Mouse (Mus musculus): ENCODE results near the gene Gpcpd1. TPM values are rescaled to one million over a fixed set of nuclear protein-coding genes. Genes with fewer than 3 reads are reported as not detected.

Gene Gpcpd1
- polyA plus RNA-seq, 1 experiment from 2014 or later, result 68.4 TPM

DNA sequence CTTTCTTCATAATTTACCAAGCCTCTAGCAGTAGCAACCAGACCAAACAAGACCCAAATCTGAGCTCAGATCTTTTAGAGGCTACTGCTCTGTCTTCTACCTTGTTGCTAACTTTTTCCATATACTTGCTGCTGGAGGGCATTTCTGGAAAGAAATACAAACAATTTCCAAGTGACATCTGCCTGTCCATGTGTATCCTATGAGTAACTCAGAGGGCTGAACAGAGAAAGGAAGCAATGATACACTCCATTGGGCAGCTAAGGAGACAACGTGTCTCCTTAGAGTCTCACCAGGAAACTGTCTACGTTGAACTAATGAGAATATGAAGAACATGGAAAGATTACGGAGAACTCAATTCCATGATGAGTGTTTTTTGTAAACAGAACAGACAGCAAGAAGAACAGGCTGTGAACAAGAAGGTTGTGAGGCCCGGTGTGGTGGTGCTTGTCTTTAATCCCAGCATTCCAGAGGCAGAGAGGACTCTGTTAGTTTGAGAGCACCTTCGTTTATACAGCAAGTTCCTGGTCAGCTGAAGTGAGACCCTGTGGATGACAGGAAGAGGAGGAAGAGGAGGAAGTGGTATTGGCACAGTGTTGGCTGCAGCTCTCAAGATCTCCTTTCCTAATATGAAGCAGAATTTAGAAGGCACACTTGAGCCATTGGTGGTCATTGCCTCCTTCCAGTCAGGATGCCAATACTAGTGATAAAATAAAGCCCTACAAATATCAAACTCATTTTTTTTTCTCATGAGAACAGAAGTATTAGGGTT is 18.4 kb upstream of the Gpcpd1 start:
- Histone ChIP-seq H3K4me2 (ENCODE audit: low read length) (no peak overlapping the region), H3K27ac (ENCODE audit: low read depth, low read length) (no peak overlapping the region), H3K9ac (ENCODE audit: low read depth, low read length) (no peak overlapping the region), H3K9me3 (ENCODE audit: control insufficient read depth, low read length) (no peaks in the 10 kb centered on the region), H3K4me3 (ENCODE audit: low read length) (no peak overlapping the region), H3K4me1 (ENCODE audit: control insufficient read depth, insufficient read depth, low read depth, low read length) (peaks cover 9% of the 10 kb centered on the region), H3K27me3 (replicated peaks; ENCODE audit: control insufficient read depth, insufficient read depth, low read length) (no peaks in the 10 kb centered on the region), H3K36me3 (ENCODE audit: control insufficient read depth, insufficient read depth, low read length) (no peaks in the 10 kb centered on the region)
- 79% methylated on average over 5 of the region's 5 CpGs for WGBS
- no peak for ATAC-seq

- ATAC-seq, result no peak
- 92% methylated on average over 4 of the region's 4 CpGs for WGBS
- Histone ChIP-seq H3K9ac (ENCODE audit: low read depth, low read length) (no peak overlapping the region), H3K27me3 (replicated peaks; ENCODE audit: control insufficient read depth, insufficient read depth, low read length) (no peaks in the 10 kb centered on the region), H3K4me2 (ENCODE audit: low read length) (no peak overlapping the region), H3K4me1 (ENCODE audit: control insufficient read depth, insufficient read depth, low read depth, low read length) (peaks cover 9% of the 10 kb centered on the region), H3K27ac (ENCODE audit: low read depth, low read length) (no peak overlapping the region), H3K9me3 (ENCODE audit: control insufficient read depth, low read length) (no peaks in the 10 kb centered on the region), H3K36me3 (ENCODE audit: control insufficient read depth, insufficient read depth, low read length) (no peaks in the 10 kb centered on the region), H3K4me3 (ENCODE audit: low read length) (no peak overlapping the region)
Observed at GRCm38 (mm10) chr2:132604922-132605321, 17.4 kb upstream of the Gpcpd1 start.

- no peaks in the 10 kb centered on the region for H3K36me3 ChIP-seq (ENCODE audit: control insufficient read depth, insufficient read depth, low read length)
- 85% methylated on average over 2 of the region's 2 CpGs for WGBS
Observed at GRCm38 (mm10) chr2:132603706-132604105, 16.2 kb upstream of the Gpcpd1 start.

DNA sequence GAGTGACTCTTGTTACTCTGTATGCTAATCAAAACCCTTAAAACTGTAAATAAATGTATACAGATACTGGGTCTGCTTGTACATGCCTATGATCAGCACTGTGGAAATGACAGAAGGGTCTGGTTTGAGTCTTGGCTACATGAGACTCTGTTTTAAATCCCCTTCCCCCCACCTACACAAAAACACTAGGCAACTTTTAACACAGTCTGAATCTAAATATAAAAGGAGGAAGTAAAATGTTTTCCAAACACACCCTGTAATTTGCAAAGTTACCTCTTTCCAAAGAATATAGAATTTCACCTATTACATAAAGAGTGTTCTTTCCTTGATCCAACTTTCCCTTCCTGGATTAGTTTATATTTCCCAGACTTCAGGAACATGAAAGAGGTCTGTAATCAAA is 14.2 kb upstream of the Gpcpd1 start:
- ATAC-seq, result no peak
- H3K36me3 ChIP-seq (ENCODE audit: control insufficient read depth, insufficient read depth, low read length), result no peaks in the 10 kb centered on the region
- no peak overlapping the region for H3K27ac ChIP-seq (ENCODE audit: low read depth, low read length)

More at GRCm38 (mm10) chr2:132603706-132604105, 16.2 kb upstream of the Gpcpd1 start:
- Histone ChIP-seq H3K9me3 (ENCODE audit: control insufficient read depth, low read length) (no peaks in the 10 kb centered on the region), H3K9ac (ENCODE audit: low read depth, low read length) (no peak overlapping the region), H3K4me2 (ENCODE audit: low read length) (no peak overlapping the region), H3K4me3 (ENCODE audit: low read length) (no peak overlapping the region), H3K27ac (ENCODE audit: low read depth, low read length) (no peak overlapping the region), H3K27me3 (replicated peaks; ENCODE audit: control insufficient read depth, insufficient read depth, low read length) (no peaks in the 10 kb centered on the region), H3K4me1 (ENCODE audit: control insufficient read depth, insufficient read depth, low read depth, low read length) (peaks cover 9% of the 10 kb centered on the region)
- ATAC-seq, result no peak

DNA sequence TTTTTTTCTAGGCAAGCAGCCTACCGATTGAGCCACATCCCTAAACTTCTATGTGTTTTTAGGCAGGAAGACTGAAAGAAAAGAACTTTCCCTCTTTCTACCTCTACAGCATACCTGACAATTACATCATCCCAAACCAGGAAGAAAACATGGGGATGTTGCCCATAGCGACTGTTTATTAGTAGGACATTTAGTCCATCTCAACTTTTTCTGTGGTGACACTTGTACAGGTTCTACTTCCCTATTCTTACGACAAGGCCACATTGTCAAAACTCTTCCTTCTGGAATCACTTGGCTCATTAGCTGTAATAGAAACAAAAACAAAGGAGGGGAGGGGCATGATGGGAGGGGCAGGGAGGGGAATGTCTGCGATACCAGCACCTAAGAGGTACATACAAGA is 12.6 kb upstream of the Gpcpd1 start:
- no peak overlapping the region for H3K4me3 ChIP-seq (ENCODE audit: low read length)
- H3K4me2 ChIP-seq (ENCODE audit: low read length), result no peak overlapping the region

More for the DNA sequence above, 14.2 kb upstream of the Gpcpd1 start:
- Histone ChIP-seq H3K4me3 (ENCODE audit: low read length) (no peak overlapping the region), H3K4me2 (ENCODE audit: low read length) (no peak overlapping the region), H3K4me1 (ENCODE audit: control insufficient read depth, insufficient read depth, low read depth, low read length) (no peaks in the 10 kb centered on the region), H3K9me3 (ENCODE audit: control insufficient read depth, low read length) (no peaks in the 10 kb centered on the region), H3K27me3 (replicated peaks; ENCODE audit: control insufficient read depth, insufficient read depth, low read length) (no peaks in the 10 kb centered on the region), H3K9ac (ENCODE audit: low read depth, low read length) (no peak overlapping the region)

DNA sequence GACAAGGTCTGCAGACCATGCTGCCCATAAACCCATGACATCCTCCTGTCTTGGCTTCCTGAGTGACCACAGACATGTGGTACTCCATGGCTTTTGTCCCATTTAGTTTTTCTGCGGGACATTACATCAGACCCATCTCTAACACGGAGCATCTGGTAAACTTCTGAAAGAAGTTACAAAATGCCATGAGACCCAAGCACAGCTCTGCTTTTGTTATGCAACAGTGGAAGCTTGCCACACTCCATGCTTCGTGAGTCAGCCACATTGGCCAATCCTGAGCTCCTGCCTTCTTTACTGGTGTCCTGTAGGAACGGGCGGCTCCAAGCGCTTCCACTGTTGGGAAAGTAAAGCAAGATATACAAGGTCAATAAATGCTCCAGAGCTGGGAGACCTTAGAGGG is 11.6 kb upstream of the Gpcpd1 start:
- Histone ChIP-seq H3K4me2 (ENCODE audit: low read length) (no peak overlapping the region), H3K4me1 (ENCODE audit: control insufficient read depth, insufficient read depth, low read depth, low read length) (no peaks in the 10 kb centered on the region), H3K27ac (ENCODE audit: low read depth, low read length) (no peak overlapping the region), H3K27me3 (replicated peaks; ENCODE audit: control insufficient read depth, insufficient read depth, low read length) (no peaks in the 10 kb centered on the region), H3K9me3 (ENCODE audit: control insufficient read depth, low read length) (no peaks in the 10 kb centered on the region), H3K4me3 (ENCODE audit: low read length) (no peak overlapping the region), H3K36me3 (ENCODE audit: control insufficient read depth, insufficient read depth, low read length) (no peaks in the 10 kb centered on the region), H3K9ac (ENCODE audit: low read depth, low read length) (no peak overlapping the region)
- no peak for ATAC-seq
- WGBS, result 86% methylated on average over 6 of the region's 6 CpGs

More for the DNA sequence above, 12.6 kb upstream of the Gpcpd1 start:
- no peaks in the 10 kb centered on the region for H3K36me3 ChIP-seq (ENCODE audit: control insufficient read depth, insufficient read depth, low read length)
- H3K9me3 ChIP-seq (ENCODE audit: control insufficient read depth, low read length), result no peaks in the 10 kb centered on the region
- H3K4me1 ChIP-seq (ENCODE audit: control insufficient read depth, insufficient read depth, low read depth, low read length), result no peaks in the 10 kb centered on the region
- WGBS, result 84% methylated on average over 4 of the region's 4 CpGs
- H3K9ac ChIP-seq (ENCODE audit: low read depth, low read length), result no peak overlapping the region
- no peak for ATAC-seq
- no peaks in the 10 kb centered on the region for H3K27me3 ChIP-seq (replicated peaks; ENCODE audit: control insufficient read depth, insufficient read depth, low read length)
- H3K27ac ChIP-seq (ENCODE audit: low read depth, low read length), result no peak overlapping the region

GRCm38 (mm10) chr2:132597866-132598480 is 10.4 kb upstream of the Gpcpd1 start:
- Histone ChIP-seq H3K4me1 (ENCODE audit: control insufficient read depth, insufficient read depth, low read depth, low read length) (no peaks in the 10 kb centered on the region), H3K36me3 (ENCODE audit: control insufficient read depth, insufficient read depth, low read length) (no peaks in the 10 kb centered on the region), H3K9me3 (ENCODE audit: control insufficient read depth, low read length) (no peaks in the 10 kb centered on the region), H3K9ac (ENCODE audit: low read depth, low read length) (no peak overlapping the region), H3K27ac (ENCODE audit: low read depth, low read length) (no peak overlapping the region), H3K27me3 (replicated peaks; ENCODE audit: control insufficient read depth, insufficient read depth, low read length) (no peaks in the 10 kb centered on the region), H3K4me2 (ENCODE audit: low read length) (no peak overlapping the region), H3K4me3 (ENCODE audit: low read length) (no peak overlapping the region)
- no peak for ATAC-seq
- WGBS, result 79% methylated on average over 3 of the region's 3 CpGs

- WGBS, result 75% methylated on average over 8 of the region's 8 CpGs
- H3K4me3 ChIP-seq (ENCODE audit: low read length), result no peak overlapping the region
- no peak for ATAC-seq
- no peaks in the 10 kb centered on the region for H3K36me3 ChIP-seq (ENCODE audit: control insufficient read depth, insufficient read depth, low read length)
- no peak overlapping the region for H3K9ac ChIP-seq (ENCODE audit: low read depth, low read length)
- no peaks in the 10 kb centered on the region for H3K27me3 ChIP-seq (replicated peaks; ENCODE audit: control insufficient read depth, insufficient read depth, low read length)
- no peaks in the 10 kb centered on the region for H3K4me1 ChIP-seq (ENCODE audit: control insufficient read depth, insufficient read depth, low read depth, low read length)
- H3K9me3 ChIP-seq (ENCODE audit: control insufficient read depth, low read length), result no peaks in the 10 kb centered on the region
- H3K4me2 ChIP-seq (ENCODE audit: low read length), result no peak overlapping the region
- H3K27ac ChIP-seq (ENCODE audit: low read depth, low read length), result no peak overlapping the region
Observed at GRCm38 (mm10) chr2:132597226-132597625, 9.7 kb upstream of the Gpcpd1 start.

- Histone ChIP-seq H3K9ac (ENCODE audit: low read depth, low read length) (no peak overlapping the region), H3K27me3 (replicated peaks; ENCODE audit: control insufficient read depth, insufficient read depth, low read length) (no peaks in the 10 kb centered on the region), H3K4me3 (ENCODE audit: low read length) (no peak overlapping the region), H3K4me2 (ENCODE audit: low read length) (no peak overlapping the region), H3K36me3 (ENCODE audit: control insufficient read depth, insufficient read depth, low read length) (no peaks in the 10 kb centered on the region), H3K9me3 (ENCODE audit: control insufficient read depth, low read length) (no peaks in the 10 kb centered on the region), H3K27ac (ENCODE audit: low read depth, low read length) (no peak overlapping the region), H3K4me1 (ENCODE audit: control insufficient read depth, insufficient read depth, low read depth, low read length) (no peaks in the 10 kb centered on the region)
- 80% methylated on average over 11 of the region's 11 CpGs for WGBS
- ATAC-seq, result no peak
Observed at GRCm38 (mm10) chr2:132595601-132596235, 8.2 kb upstream of the Gpcpd1 start.

Data from hindbrain, embryonic 16.5 days (tissue).